Mouse (Mus musculus): ENCODE data around the gene Rnf216. TPM values are rescaled to one million over a fixed set of nuclear protein-coding genes. Genes with fewer than 3 reads are reported as not detected.

Gene Rnf216
- total RNA-seq, 2 experiments from 2014 or later = 22.8 to 26.2 TPM

- intact Hi-C loops (cut with DNase I) = loop anchor here (5.0 kb wide), 1 partner anchor 35 kb away; no protein-coding TSS in a partner anchor
These were observed 80.1 kb downstream of the Rnf216 start for GRCm38 (mm10) chr5:143032639-143033146.

GRCm38 (mm10) chr5:143031681-143032080, 81.1 kb downstream of the Rnf216 start:
- intact Hi-C loops (cut with DNase I) = loop anchor here (5.0 kb wide), 1 partner anchor 34 kb away; no protein-coding TSS in a partner anchor
- no peak for DNase-seq (ENCODE audit: low spot score)

More at GRCm38 (mm10) chr5:143032639-143033146, 80.1 kb downstream of the Rnf216 start:
- DNase-seq (ENCODE audit: low spot score) = no peak

GRCm38 (mm10) chr5:143031193-143031592, 81.6 kb downstream of the Rnf216 start:
- intact Hi-C loops (cut with DNase I) = loop anchor here (5.0 kb wide), 1 partner anchor 34 kb away; no protein-coding TSS in a partner anchor
- no peak for DNase-seq (ENCODE audit: low spot score)

- intact Hi-C loops (cut with DNase I) = no loop called here
- DNase-seq (ENCODE audit: low spot score) = no peak
These were observed 88.9 kb downstream of the Rnf216 start for GRCm38 (mm10) chr5:143023887-143024286.

- intact Hi-C loops (cut with DNase I) = no loop called here
- DNase-seq (ENCODE audit: low spot score) = no peak
These were observed 89.8 kb downstream of the Rnf216 start for GRCm38 (mm10) chr5:143022956-143023355.

GRCm38 (mm10) chr5:143017401-143017800, 95.4 kb downstream of the Rnf216 start:
- DNase-seq (ENCODE audit: low spot score) = no peak
- intact Hi-C loops (cut with DNase I) = no loop called here

- intact Hi-C loops (cut with DNase I) = no loop called here
These were observed 103.4 kb downstream of the Rnf216 start for GRCm38 (mm10) chr5:143009383-143009782.

GRCm38 (mm10) chr5:143000654-143001500, 111.9 kb downstream of the Rnf216 start:
- no peak for DNase-seq (ENCODE audit: low spot score)

More at GRCm38 (mm10) chr5:143009383-143009782, 103.4 kb downstream of the Rnf216 start:
- DNase-seq (ENCODE audit: low spot score) = no peak

GRCm38 (mm10) chr5:143000091-143000490, 112.7 kb downstream of the Rnf216 start:
- intact Hi-C loops (cut with DNase I) = no loop called here
- DNase-seq (ENCODE audit: low spot score) = no peak

More at GRCm38 (mm10) chr5:143000654-143001500, 111.9 kb downstream of the Rnf216 start:
- intact Hi-C loops (cut with DNase I) = no loop called here

- intact Hi-C loops (cut with DNase I) = loop anchor here (5.0 kb wide), 2 partner anchors 34 to 36 kb away; partner anchors contain the start of gene Fscn1
- DNase-seq (ENCODE audit: low spot score) = peak; percentile 8
These were observed 114.6 kb downstream of the Rnf216 start for GRCm38 (mm10) chr5:142998171-142998570.

- no peak for DNase-seq (ENCODE audit: low spot score)
- intact Hi-C loops (cut with DNase I) = loop anchor here (5.0 kb wide), 2 partner anchors 35 kb away; partner anchors contain the start of gene Fscn1
These were observed 115.3 kb downstream of the Rnf216 start for GRCm38 (mm10) chr5:142997526-142997925.

- DNase-seq (ENCODE audit: low spot score) = no peak
- intact Hi-C loops (cut with DNase I) = loop anchor here (5.0 kb wide), 2 partner anchors 32 to 38 kb away; partner anchors contain the start of gene Fscn1
These were observed 118.0 kb downstream of the Rnf216 start for GRCm38 (mm10) chr5:142994746-142995145.

GRCm38 (mm10) chr5:142989167-142989566, 123.6 kb downstream of the Rnf216 start:
- intact Hi-C loops (cut with DNase I) = no loop called here
- DNase-seq (ENCODE audit: low spot score) = no peak

- no peak for DNase-seq (ENCODE audit: low spot score)
- intact Hi-C loops (cut with DNase I) = no loop called here
These were observed 124.3 kb downstream of the Rnf216 start for GRCm38 (mm10) chr5:142988520-142988919.

GRCm38 (mm10) chr5:142984271-142984670, 128.5 kb downstream of the Rnf216 start:
- DNase-seq (ENCODE audit: low spot score) = no peak
- intact Hi-C loops (cut with DNase I) = no loop called here

GRCm38 (mm10) chr5:142983174-142983573, 129.6 kb downstream of the Rnf216 start:
- intact Hi-C loops (cut with DNase I) = no loop called here
- no peak for DNase-seq (ENCODE audit: low spot score)

- DNase-seq (ENCODE audit: low spot score) = no peak
- intact Hi-C loops (cut with DNase I) = no loop called here
These were observed 130.6 kb downstream of the Rnf216 start for GRCm38 (mm10) chr5:142982046-142982801.

GRCm38 (mm10) chr5:142976516-142976915, 136.3 kb downstream of the Rnf216 start:
- intact Hi-C loops (cut with DNase I) = loop anchor here (5.0 kb wide), 1 partner anchor 39 kb away; no protein-coding TSS in a partner anchor
- no peak for DNase-seq (ENCODE audit: low spot score)

GRCm38 (mm10) chr5:142974598-142975121, 138.1 kb downstream of the Rnf216 start:
- intact Hi-C loops (cut with DNase I) = loop anchor here (5.0 kb wide), 1 partner anchor 37 kb away; no protein-coding TSS in a partner anchor
- no peak for DNase-seq (ENCODE audit: low spot score)

- intact Hi-C loops (cut with DNase I) = no loop called here
- DNase-seq (ENCODE audit: low spot score) = no peak
These were observed 138.8 kb downstream of the Rnf216 start for GRCm38 (mm10) chr5:142973971-142974370.

Measured in heart, postnatal 25 days (tissue).